Mouse (Mus musculus) myocyte (in vitro differentiated cells): Measurements from ENCODE around the gene Trim61.

Source experiments
- CEBPB ChIP-seq: IDR thresholded peaks from 2 replicates; pipeline ENCODE4 v1.6.1; 2011; ENCODE audit warnings: mild to moderate bottlenecking, moderate library complexity; ENCODE audit not compliant: poor library complexity, insufficient read depth, severe bottlenecking
- E2F4 ChIP-seq: IDR thresholded peaks from one replicate; pipeline ENCODE4 v1.6.1; 2011; ENCODE audit warnings: mild to moderate bottlenecking, control low read depth, moderate library complexity; ENCODE audit not compliant: insufficient read depth
- MAX ChIP-seq: IDR thresholded peaks from one replicate; pipeline ENCODE4 v1.6.1; 2011; ENCODE audit warnings: low read depth, mild to moderate bottlenecking, control low read depth
- MYOD1 ChIP-seq, 3 experiments: IDR thresholded peaks; one replicate each; pipeline ENCODE4 v1.6.1; 2011; ENCODE audit warnings: control low read depth in 2 of 3, low read depth in 2 of 3, mild to moderate bottlenecking in 2 of 3, moderate library complexity in 1 of 3; ENCODE audit not compliant: insufficient read length in 2 of 3, control insufficient read depth in 1 of 3
- MYOG ChIP-seq, 3 experiments: IDR thresholded peaks; one replicate each; pipeline ENCODE4 v1.6.1; 2011; ENCODE audit warnings: control low read depth in 2 of 3, low read depth in 2 of 3, mild to moderate bottlenecking in 2 of 3; ENCODE audit not compliant: insufficient read length in 2 of 3, control insufficient read depth in 1 of 3, insufficient read depth in 1 of 3
- POLR2A ChIP-seq: IDR thresholded peaks from one replicate; pipeline ENCODE4 v1.6.1; 2011; ENCODE audit warnings: low read depth, mild to moderate bottlenecking, control low read depth, moderate library complexity; ENCODE audit not compliant: insufficient read length
- POLR2AphosphoS2 ChIP-seq: IDR thresholded peaks from one replicate; pipeline ENCODE4 v1.6.1; 2011; ENCODE audit warnings: low read depth, control low read depth; ENCODE audit not compliant: insufficient read length
- REST ChIP-seq: IDR thresholded peaks from one replicate; pipeline ENCODE4 v1.6.1; 2011; ENCODE audit warnings: mild to moderate bottlenecking, control low read depth, moderate library complexity; ENCODE audit not compliant: insufficient read depth, insufficient read length
- SRF ChIP-seq: IDR thresholded peaks from one replicate; pipeline ENCODE4 v1.6.1; 2011; ENCODE audit warnings: low read depth; ENCODE audit not compliant: control insufficient read depth, insufficient read length
- TCF12 ChIP-seq: IDR thresholded peaks from one replicate; pipeline ENCODE4 v1.6.1; 2011; ENCODE audit warnings: mild to moderate bottlenecking, control low read depth; ENCODE audit not compliant: poor library complexity, insufficient read depth, severe bottlenecking
- TCF3 ChIP-seq: IDR thresholded peaks from one replicate; pipeline ENCODE4 v1.6.1; 2011; ENCODE audit warnings: low read depth, control low read depth; ENCODE audit not compliant: insufficient read length
- USF1 ChIP-seq: IDR thresholded peaks from one replicate; pipeline ENCODE4 v1.6.1; 2011; ENCODE audit warnings: low read depth, mild to moderate bottlenecking, control low read depth, moderate library complexity

GRCm38 (mm10) chr8:65030735-65031485, 12.6 kb upstream of the Trim61 start:
- TF ChIP-seq POLR2A (no peak), E2F4 (no peak), TCF12 (no peak), USF1 (no peak), MYOG (IDR thresholded peaks at IDR 0.05; ENCODE audit: control insufficient read depth in 1 of 3, insufficient read depth in 1 of 3, insufficient read length in 2 of 3, low read depth in 2 of 3) (no peak), POLR2AphosphoS2 (no peak), CEBPB (no peak), REST (no peak), MYOD1 (IDR thresholded peaks at IDR 0.05; ENCODE audit: control insufficient read depth in 1 of 3, insufficient read length in 2 of 3, low read depth in 2 of 3) (no peak), SRF (no peak), TCF3 (no peak), MAX (no peak)
